Mouse (Mus musculus) gastrocnemius, adult 18-20 months (tissue): ENCODE measurements around the gene Vps13d. TPM values are rescaled to one million over a fixed set of nuclear protein-coding genes. Genes with fewer than 3 reads are reported as not detected.
A peak's percentile ranks its signal among the peaks of the same experiment; 100 is the strongest.

ENCODE experiments used
- DNase-seq: peaks from one replicate; pipeline ENCODE4 v3.0.0; 2021; ENCODE audit warnings: low spot score
- total RNA-seq, 2 experiments: library from RNA; stranded (reverse); gene quantifications; 2 replicates each; pipeline ENCODE4 v1.2.3; 2021

Vps13d gene
- total RNA-seq, 2 experiments from 2014 or later: 28.7 to 34.3 TPM

DNA sequence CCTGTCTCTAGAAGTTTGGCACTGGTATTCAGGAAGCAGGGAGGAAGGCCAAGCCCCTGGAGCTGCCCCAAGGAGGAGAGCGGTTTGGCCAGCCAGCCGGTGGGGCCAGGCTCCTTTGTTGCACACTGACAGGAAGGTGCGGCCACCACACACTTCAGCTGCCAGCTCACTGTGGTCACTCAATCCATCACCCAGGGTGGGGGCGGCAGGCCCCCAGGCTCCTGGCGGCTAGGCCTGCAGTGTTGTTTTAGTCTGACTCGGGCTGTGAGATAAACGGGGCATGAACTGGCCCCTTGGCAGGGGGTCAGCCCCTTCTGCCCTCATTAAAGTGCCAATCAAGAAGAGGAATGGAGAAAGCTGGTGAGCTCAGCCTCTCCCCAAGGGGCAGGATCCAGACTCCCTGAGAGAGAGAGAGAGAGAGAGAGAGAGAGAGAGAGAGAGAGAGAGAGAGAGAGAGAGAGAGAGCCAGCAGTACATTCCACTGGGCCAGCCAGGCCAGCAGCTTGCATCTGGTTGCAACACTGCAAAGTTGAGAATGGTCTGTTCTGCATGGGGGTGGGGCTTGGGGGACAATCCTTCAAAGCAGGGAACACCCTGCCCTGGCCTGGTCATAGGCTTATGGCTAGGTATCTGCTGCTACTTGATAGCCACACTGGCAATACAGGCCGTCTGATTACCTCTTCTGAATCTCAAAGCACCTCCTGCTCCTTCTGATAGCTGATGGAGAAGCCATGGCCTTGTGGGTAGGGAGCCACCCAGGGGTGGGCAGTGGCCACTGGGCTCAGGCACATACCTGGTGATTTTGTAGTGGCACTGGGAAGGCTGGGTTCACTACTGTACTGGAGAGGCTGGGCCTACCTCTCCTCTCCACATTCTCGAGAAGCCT, 245.1 kb downstream of the Vps13d start:
- peak; percentile 82 for DNase-seq

DNA sequence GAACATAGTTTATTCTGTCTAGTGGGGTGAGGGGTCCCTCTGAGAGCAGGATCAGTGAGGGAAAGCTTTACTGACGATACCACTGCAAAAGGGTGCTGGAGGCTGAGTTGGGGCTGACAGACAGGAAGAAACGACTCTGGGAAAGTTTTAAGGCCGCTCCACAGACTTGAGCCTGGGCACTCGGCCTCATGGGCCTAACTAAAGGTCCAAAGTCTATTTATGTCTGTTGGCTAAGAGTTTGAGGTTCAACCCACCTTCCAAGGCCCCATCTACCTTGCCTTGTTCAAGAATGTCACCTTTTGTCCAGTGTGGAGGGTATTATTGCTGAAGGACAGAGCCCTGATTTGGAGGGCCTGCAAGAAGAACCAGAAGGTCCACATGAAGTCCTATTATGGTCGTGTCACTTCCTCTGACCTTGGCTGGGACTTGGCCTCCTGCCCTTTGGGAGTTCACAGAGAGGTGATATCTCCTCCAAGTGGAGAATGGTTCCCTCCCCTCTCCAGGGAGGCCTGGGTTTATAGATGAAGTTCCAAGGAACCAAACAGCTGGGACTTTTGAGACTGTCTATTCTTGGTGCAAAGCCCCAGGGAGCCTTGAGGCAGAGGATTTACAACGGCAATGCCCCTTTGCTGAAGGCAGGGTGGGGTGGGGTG, 246.9 kb downstream of the Vps13d start:
- DNase-seq: peak; percentile 86

DNA sequence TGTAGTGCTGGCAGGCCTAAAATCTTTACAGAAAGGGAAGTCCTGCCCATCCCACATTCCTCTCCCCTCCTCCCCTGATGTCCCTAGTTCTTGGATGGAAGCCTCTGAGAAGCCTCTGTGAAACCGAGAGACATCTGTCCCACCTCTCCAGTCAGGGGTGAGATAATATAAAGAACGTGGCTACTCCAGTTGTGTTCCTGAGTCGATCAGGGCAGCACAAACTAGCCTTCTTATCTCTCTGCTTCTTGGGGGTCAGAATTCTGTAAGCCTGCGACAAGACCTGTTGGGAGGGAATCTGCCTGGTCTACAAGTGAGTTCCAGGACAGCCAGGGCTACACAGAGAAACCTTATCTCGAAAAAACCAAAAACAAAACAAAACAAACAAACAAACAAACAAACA, 251.5 kb downstream of the Vps13d start:
- DNase-seq: no peak

- no peak for DNase-seq
Observed at GRCm38 (mm10) chr4:144942433-144942832, 252.4 kb downstream of the Vps13d start.

GRCm38 (mm10) chr4:144940796-144941462, 253.9 kb downstream of the Vps13d start:
- no peak for DNase-seq

DNA sequence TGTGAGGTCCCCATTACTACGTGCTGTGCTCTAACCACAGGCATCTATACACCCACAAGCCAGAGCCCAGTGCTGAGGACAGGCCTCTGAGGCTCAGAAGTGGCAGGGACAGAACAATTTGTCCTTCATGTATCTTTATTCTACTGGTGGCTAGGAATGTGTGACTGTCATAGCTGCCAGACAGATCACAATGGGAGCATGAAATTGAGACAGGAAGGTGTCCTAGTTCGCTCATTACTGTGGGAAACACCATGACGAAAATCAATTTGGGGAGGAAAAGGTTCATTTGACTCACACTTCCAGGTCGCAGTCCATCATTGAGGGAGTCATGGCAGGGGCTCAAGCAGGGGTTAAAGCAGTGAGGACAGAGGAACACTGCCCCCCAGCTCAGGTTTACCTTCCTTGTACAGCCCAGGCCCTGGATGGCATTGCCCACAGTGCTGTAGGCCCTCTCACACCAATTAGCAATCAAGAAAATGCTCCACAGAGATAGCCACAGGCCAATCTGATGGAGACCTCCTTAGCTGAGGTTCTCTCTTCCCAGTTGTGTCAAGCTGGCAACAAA, 254.9 kb downstream of the Vps13d start:
- DNase-seq: no peak

- no peak for DNase-seq
Observed at GRCm38 (mm10) chr4:144936563-144937154, 258.1 kb downstream of the Vps13d start.

- peak; percentile 65 for DNase-seq
Observed at GRCm38 (mm10) chr4:144934501-144934900, 260.3 kb downstream of the Vps13d start.

DNA sequence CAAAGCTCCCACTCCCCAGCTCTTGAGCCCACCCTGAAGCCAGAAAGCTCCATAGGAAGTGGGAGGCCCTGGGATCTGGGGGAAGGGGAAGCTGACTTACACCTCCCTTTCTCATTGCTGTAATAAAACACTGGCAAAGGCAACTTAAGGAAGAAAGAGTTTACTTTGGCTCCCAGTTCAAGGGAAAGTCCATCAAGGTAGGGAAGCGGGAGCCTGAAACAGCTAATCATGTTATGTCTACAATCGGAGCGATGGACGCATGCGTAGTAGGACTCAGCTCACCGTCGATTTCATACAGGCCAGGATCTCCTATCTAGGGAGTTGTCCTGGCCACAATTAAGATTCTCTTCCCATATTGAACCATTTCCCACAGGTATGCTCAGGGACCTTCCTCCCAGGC, 263.6 kb downstream of the Vps13d start:
- DNase-seq: no peak

DNA sequence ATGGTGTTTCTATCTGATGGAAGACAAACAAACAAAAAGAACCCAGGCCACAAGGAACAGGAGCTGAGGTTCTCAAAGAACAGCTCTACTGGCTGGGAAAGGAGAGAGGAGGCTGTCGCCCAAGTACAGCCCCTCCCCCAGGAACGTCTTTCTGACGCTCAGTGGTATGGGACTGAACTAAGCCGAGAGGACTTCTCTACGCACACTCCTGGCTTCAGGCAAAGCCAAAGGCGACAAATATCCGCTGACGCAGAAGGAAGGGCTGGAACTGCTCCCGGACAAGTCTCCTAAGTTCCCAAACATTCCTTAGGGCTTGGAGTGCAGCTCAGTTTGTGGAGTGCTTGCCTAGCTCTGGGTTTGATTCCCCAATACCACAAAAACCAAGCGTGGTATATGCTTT, 264.4 kb downstream of the Vps13d start:
- peak; percentile 93 for DNase-seq

GRCm38 (mm10) chr4:144929811-144930221, 265.0 kb downstream of the Vps13d start:
- DNase-seq: peak; percentile 71

- DNase-seq: no peak
Observed at GRCm38 (mm10) chr4:144928693-144929436, 265.9 kb downstream of the Vps13d start.

Other genes with a start within 250 kb of the Vps13d start
- 1 to 10 TPM; 1.5 to 2.9 TPM for gene Tnfrsf1b, start 51.9 kb upstream of the Vps13d start, total RNA-seq
- gene Tnfrsf8, start 120.2 kb upstream of the Vps13d start, total RNA-seq: not detected